Mouse (Mus musculus) megakaryocyte, embryonic 14.5 days (primary cell): ENCODE measurements around the gene Cd300e.

Experiments
- FLI1 ChIP-seq: IDR thresholded peaks from 2 replicates; pipeline ENCODE4 v1.6.1; 2012; ENCODE audit warnings: low read length, inconsistent platforms, mixed read lengths
- GATA1 ChIP-seq: IDR thresholded peaks from 3 replicates; pipeline ENCODE4 v1.6.1; 2012; ENCODE audit warnings: mixed read lengths, low read length, inconsistent platforms, borderline replicate concordance

DNA sequence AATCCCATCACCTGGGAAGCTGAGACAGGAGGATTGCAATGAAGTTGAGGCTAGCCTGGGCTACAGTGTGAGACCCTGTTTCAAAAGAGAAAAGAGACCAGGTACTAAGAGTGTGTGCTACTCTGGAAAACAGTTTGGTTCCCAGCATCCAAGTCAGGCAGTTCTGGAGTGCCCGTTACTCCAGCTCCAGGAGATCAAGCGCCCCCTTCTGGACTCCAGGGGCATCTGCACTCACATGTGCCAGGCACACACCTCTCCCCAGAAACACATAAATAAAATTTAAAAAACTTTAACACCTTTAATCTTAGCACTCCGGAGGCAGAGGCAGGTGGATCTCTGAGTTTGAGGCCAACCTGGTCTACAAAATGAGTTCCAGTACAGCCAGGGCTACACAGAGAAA is 19.4 kb upstream of the Cd300e start:
- TF ChIP-seq GATA1 (no peak), FLI1 (no peak)
